Mouse (Mus musculus) right cerebral cortex, postnatal 14 days (tissue): ENCODE measurements around the gene Olfr287.

Source experiments
- DNase-seq: peaks from one replicate; pipeline ENCODE4 v3.0.0; 2022

Gene Olfr287

GRCm38 (mm10) chr15:98167645-98168621, 52.9 kb downstream of the Olfr287 start:
- DNase-seq: peak; percentile 89

GRCm38 (mm10) chr15:98166963-98167644, 53.8 kb downstream of the Olfr287 start, which contains the start of gene Ccdc184:
Ccdc184 (plus strand) TSS chr15:98167158.
- peak; percentile 49 for DNase-seq

DNA sequence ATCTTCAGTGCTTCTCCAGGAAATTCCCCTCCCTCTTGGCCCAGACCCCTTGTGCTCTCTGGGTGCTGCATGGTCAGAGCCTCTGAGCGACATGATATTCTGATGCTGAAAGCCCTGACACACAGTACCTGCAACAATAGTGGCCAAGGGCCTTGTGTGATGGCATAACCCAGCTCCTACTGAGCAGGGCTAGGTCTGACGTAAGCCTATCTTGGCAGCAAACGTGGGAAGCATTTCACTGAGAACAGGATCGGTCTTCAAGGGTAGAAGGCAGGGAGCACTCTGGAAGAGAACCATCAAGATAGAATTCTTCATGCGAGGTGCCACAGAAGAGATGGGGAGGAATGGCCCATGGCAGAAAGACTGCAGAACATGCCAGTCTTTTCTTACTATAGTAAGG, 55.3 kb downstream of the Olfr287 start, which contains the start of gene Asb8:
Gene Asb8 (minus strand): TSS at position 101 of the 400 bp plus-strand sequence.
- DNase-seq: no peak

GRCm38 (mm10) chr15:98162561-98162960, 58.3 kb downstream of the Olfr287 start:
- DNase-seq: no peak

GRCm38 (mm10) chr15:98161026-98161805, 59.6 kb downstream of the Olfr287 start:
- no peak for DNase-seq

DNA sequence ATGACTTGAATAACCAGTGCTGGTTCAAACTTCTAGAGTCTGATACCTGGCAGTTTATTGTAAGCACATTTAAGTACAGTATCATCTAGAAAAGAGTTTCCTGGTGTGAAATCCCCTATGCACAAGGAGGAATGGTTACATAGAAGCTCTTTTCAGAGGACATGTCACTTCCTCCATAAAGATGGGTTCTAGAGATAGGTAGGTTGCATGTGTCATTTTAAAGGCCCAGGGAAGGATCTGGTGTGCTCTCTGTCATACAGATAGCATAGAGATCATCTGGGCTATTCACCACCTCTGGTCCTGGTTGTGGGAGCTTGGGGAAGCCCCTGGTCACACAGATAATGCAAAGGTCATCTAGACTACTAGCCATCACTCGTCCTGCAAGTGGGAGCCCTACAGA, 63.6 kb downstream of the Olfr287 start:
- DNase-seq: no peak
